In the genomic region with DNA sequence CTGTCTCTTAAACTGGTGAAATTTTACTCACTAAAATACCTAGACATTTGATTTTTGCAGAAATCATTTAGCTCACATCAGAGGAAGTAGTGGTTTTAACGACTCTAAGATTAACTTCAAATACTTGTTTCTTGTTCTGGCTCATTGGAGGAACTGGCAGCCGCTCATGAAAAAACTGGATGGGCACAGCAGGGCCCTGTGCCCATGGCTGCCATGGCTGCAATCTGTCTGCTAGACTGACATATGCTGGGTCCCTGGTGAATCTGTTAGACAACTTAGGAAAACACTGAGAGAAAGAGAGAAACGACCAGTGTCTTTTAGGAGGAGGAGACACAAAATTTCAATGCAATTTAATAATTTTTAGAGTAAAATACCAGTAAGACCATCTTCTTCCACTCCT, we compare ENCODE assay signal across 15 mouse cellular contexts.
DNase-seq lines count a peak whose midpoint lies in the region; ATAC-seq and TF ChIP-seq lines count a peak whose summit lies in the region.
"Had no signal": no experiment of that assay in that cellular context is flagged by ENCODE, and none has a peak within 500 bp of the region (broad histone marks: within the 10 kb centered on the region; RNA-seq: fewer than 3 reads in every experiment).

No protein-coding gene starts in this region.

- no peak overlapping the region for H3K9ac ChIP-seq in forebrain, postnatal 0 days
- H3K9ac ChIP-seq: liver, embryonic 13.5 days; stomach, embryonic 15.5 days had no signal

- H3K4me3 ChIP-seq in forebrain, postnatal 0 days (ENCODE audit: low read depth, low read length), result no peak overlapping the region
- H3K4me3 ChIP-seq in kidney, adult 2 months (ENCODE audit: insufficient read depth, low read depth, low read length), result no peak overlapping the region
- H3K4me3 ChIP-seq: embryonic facial prominence, embryonic 10.5 days; liver, embryonic 13.5 days; stomach, embryonic 15.5 days had no signal

- WGBS in forebrain, postnatal 0 days, result 46% methylated on average over 3 of the region's 3 CpGs
- 65% methylated on average over 3 of the region's 3 CpGs for WGBS in kidney, adult 2 months

- TF ChIP-seq CTCF in forebrain, postnatal 0 days (IDR thresholded peaks at IDR 0.05; ENCODE audit: low read depth), result no peak
- TF ChIP-seq CTCF in kidney, adult 2 months (conservative IDR thresholded peaks at IDR 0.05; ENCODE audit: insufficient read depth, insufficient read length, low read depth, low read length), result no peak

- no peaks in the 10 kb centered on the region for H3K36me3 ChIP-seq in forebrain, postnatal 0 days (ENCODE audit: insufficient read depth)
- no peaks in the 10 kb centered on the region for H3K36me3 ChIP-seq in kidney, adult 2 months (ENCODE audit: control insufficient read depth, insufficient read depth, low read length)
- H3K36me3 ChIP-seq: embryonic facial prominence, embryonic 10.5 days; liver, embryonic 13.5 days; stomach, embryonic 15.5 days had no signal

- H3K4me1 ChIP-seq in forebrain, postnatal 0 days (ENCODE audit: insufficient read depth), result no peaks in the 10 kb centered on the region; the same call in 1 of the 2 replicates
- no peaks in the 10 kb centered on the region for H3K4me1 ChIP-seq in kidney, adult 2 months (ENCODE audit: control insufficient read depth, insufficient read depth, low read length)
- H3K4me1 ChIP-seq: embryonic facial prominence, embryonic 10.5 days; liver, embryonic 13.5 days; stomach, embryonic 15.5 days had no signal

- peak; percentile 95 for ATAC-seq in forebrain, postnatal 0 days
- ATAC-seq: intestine, embryonic 16.5 days; lung, postnatal 0 days had no signal

- DNase-seq in adrenal gland, postnatal 25 days, result peak; percentile 2
- DNase-seq in adrenal gland, postnatal 14 days, result no peak
- peak; percentile 4 for DNase-seq in right cerebral cortex, postnatal 14 days
- DNase-seq in right cerebral cortex, adult 2 months (ENCODE audit: low spot score in 2 of 2), result no peak
- DNase-seq in forebrain, postnatal 0 days, result peak; percentile 86
- DNase-seq in layer of hippocampus, postnatal 36 days, result peak; percentile 38 to 53
- no peak for DNase-seq in urinary bladder, postnatal 25 days (ENCODE audit: low spot score)
- no peak for DNase-seq in kidney, adult 2 months
- DNase-seq: heart, postnatal 14 days; kidney, postnatal 25 days; liver, embryonic 13.5 days had no signal

- H3K27me3 ChIP-seq in forebrain, postnatal 0 days (ENCODE audit: insufficient read depth, low read length), result no peaks in the 10 kb centered on the region
- H3K27me3 ChIP-seq in kidney, adult 2 months (replicated peaks; ENCODE audit: control insufficient read depth, insufficient read depth, low read length), result no peaks in the 10 kb centered on the region
- H3K27me3 ChIP-seq: liver, embryonic 13.5 days; stomach, embryonic 15.5 days had no signal

- no peak for TF ChIP-seq POLR2A in kidney, adult 2 months (IDR thresholded peaks at IDR 0.05; ENCODE audit: low read depth, low read length)

- no peak overlapping the region for H3K27ac ChIP-seq in forebrain, postnatal 0 days (ENCODE audit: low read depth, low read length)
- no peak overlapping the region for H3K27ac ChIP-seq in kidney, adult 2 months (ENCODE audit: insufficient read depth, low read depth, low read length)
- H3K27ac ChIP-seq: embryonic facial prominence, embryonic 10.5 days; liver, embryonic 13.5 days; stomach, embryonic 15.5 days had no signal

- no peaks in the 10 kb centered on the region for H3K9me3 ChIP-seq in forebrain, postnatal 0 days (ENCODE audit: low read length)
- H3K9me3 ChIP-seq: embryonic facial prominence, embryonic 10.5 days; liver, embryonic 13.5 days; stomach, embryonic 15.5 days had no signal

- H3K4me2 ChIP-seq in forebrain, postnatal 0 days (ENCODE audit: low read depth), result no peak overlapping the region
- H3K4me2 ChIP-seq: liver, embryonic 13.5 days; stomach, embryonic 15.5 days had no signal

Comparison
In these comparisons a context has a peak if more than half of its experiments do, and no peak if none do; other contexts are left out.
1. DNase-seq: peak in adrenal gland, postnatal 25 days (single experiment), right cerebral cortex, postnatal 14 days (single experiment), forebrain, postnatal 0 days (single experiment) and layer of hippocampus, postnatal 36 days (2 of 2); none in adrenal gland, postnatal 14 days (single experiment), right cerebral cortex, adult 2 months (0 of 2), urinary bladder, postnatal 25 days (single experiment) and kidney, adult 2 months (single experiment).